Mouse (Mus musculus) cerebellum, adult 8-10 months (tissue): ENCODE results near the gene Vcpkmt.
"Not testable (repeated sequence)": the region's sequence is repeated elsewhere in the genome, so short reads cannot be mapped to it uniquely, and the experiment has no call there.

ENCODE experiments used
- DNase-seq: peaks from one replicate; pipeline ENCODE4 v3.0.0; 2022

Gene Vcpkmt

DNA sequence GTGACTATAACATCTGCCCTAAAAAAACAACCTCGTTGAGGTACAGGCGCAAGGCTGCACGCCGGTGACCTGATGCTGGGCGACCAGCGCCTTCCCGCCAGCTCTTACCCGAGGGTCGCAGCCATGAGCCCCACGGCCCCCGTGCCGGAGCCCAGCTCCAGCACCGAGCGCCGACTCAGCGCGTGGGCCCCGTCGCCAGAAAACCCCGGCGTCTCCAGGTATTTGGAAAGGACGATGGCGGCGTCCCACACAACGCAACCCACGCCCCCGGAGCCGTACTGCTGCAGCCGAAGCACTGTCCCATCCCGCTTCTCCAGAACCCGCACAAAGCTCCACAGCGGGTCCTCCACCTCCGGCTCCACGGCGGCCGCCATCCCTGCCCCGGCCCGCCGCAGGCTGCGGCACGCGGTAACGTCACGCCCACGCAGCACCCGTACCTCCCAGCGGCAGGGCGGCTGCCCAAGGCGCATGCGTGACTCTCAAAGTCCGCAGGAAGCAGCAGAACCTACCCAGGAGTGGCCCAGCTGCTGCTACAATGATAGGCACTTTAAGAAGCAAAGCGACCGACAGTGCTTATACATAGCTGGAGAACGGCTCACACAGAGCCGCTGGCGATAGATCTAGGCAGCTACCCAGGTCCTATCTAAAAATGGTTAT is at the start of gene Vcpkmt:
Vcpkmt (minus strand) TSS at position 416 of the 657 bp plus-strand sequence.
- peak; percentile 87 for DNase-seq

GRCm38 (mm10) chr12:69618590-69618989 is 35.8 kb upstream of the Vcpkmt start:
- not testable (repeated sequence) for DNase-seq

- no peak for DNase-seq
These were observed 21.5 kb upstream of the Vcpkmt start for GRCm38 (mm10) chr12:69604367-69604766.

- DNase-seq, result no peak
These were observed 14.6 kb upstream of the Vcpkmt start for GRCm38 (mm10) chr12:69597446-69597845.

GRCm38 (mm10) chr12:69593130-69593529 is 10.3 kb upstream of the Vcpkmt start:
- no peak for DNase-seq

DNA sequence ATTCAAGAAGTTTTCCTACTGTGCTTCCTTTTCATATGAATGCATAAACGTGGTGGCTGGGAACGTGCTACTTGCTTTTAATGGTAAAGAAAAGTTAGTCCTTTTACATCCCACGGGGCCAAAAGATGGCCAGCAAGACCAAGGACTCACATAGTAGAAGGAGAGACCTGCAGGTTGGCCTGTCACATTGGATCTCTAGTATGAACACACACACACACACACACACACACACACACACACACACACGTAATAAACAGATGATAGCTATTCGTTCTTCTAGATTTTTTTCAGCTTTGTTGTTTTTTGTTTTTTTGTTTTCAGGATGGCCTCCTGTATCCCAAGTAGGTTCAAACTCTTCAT is 422 bp upstream of the Vcpkmt start:
- no peak for DNase-seq

DNA sequence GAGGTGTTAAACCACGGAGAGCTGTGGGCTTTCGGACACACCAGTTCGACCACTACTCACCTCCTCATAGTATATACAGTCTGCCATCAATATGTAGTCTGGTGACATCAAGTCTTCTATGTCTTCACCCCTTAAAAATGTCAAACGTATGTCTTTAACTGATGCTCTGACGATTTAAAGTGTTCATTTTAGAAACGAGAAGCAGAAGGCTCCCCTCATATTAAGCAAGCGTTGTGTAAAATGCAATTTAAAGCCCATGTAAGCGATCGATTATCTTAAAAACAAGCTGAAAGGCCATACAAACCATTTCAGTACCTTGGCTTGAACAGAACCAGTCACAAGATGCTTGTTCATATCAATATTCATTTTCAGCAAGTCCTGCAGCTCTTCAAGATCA is 614 bp downstream of the Vcpkmt start:
- no peak for DNase-seq

DNA sequence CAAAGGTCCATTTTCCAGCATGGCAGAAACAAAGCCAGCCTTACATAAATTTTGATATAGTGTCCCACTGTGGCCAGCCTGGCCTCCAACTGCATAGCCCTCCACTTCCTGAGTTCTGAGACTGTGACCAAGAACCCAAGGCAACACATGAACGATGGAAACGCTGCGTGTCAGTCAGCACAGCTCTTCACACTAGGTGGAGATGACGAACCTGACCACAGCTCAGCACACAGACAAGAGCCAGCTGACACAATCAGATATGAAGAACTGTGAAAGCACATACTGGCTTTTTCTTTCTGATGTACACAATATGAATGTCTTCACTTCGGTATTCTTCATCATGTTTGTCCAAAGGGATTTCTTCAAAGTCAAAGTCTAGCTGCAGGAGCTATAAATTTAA is 3.2 kb downstream of the Vcpkmt start:
- no peak for DNase-seq

GRCm38 (mm10) chr12:69576120-69576627 is 6.7 kb downstream of the Vcpkmt start:
- DNase-seq, result no peak

- DNase-seq, result peak; percentile 86
These were observed 8.6 kb downstream of the Vcpkmt start for GRCm38 (mm10) chr12:69573916-69574881.

DNA sequence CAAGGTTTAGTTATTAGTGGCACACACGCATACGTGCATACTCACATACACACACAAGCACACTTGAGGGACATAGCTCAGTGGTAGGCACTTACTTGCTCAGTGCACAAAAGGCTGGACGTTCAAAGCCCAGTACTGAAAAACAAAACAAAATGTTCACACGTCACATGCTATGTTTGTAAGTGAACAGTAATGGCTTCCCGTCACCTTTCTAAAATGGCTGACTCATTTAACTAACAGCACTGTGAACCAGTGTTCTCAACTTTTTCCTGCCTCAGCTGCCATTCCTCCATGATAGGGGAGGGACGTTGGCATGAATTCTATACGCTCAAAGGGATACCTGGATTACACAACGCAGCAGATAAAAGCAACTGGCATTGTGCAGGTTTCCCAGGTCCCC is 9.6 kb downstream of the Vcpkmt start:
- no peak for DNase-seq

DNA sequence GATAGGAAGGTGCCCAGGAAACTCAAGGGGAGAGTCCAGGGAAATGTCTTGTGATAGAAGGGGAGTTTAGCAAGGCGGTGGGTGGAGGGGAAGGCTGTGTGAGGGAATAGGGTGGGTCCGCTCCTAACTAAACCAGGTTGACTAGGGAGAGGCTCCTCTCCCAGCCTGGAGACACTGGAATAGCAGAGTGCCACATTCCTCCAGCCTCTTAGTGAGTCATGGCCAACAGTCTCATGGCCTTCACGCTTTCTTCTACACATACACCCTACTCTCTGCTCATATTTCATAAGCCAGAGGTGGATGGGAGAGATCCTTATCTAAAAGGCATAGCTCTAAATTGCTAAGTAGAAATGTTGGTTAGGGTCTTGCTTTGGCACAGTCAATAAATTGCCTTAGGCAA is 12.9 kb downstream of the Vcpkmt start:
- DNase-seq, result no peak

DNA sequence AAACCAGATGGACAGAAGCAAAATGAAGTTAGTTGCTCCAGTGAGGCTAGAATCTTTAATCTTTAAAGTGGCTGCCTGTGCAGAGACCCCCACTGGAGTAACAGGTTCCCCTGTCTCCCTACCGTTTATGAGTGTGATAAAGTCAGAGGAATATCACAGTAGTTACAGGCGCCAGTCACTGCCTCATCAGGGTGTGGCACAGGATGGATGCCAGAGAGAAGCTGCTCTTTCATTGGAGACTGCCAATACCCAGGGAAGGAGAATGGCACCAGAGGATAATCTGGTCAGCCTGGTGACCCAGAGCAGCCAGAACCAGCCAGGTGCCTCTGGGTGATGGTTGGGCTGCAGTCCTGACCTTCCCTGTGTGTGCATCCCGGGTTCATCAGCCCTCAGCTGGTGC is 14.6 kb downstream of the Vcpkmt start:
- DNase-seq, result no peak

DNA sequence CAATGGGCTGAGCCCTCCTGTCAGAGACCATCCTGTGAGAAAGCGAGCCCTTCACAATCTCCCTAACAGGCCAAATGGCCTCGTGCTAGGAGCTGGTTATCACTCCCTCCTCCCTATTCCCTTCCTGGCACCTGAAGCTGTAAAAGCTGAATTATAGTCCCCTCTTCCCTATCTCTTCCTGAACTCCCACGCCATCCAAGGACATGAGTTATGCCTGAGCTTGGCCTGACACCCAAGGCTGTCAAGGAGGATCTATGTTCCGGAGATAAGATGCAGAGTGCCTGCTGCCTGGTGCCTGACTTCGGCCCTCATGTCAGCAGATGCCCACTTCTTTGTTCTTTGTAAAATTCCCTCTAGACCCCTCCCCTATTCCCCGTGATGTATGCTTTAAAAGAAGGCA is 21.8 kb downstream of the Vcpkmt start:
- not testable (repeated sequence) for DNase-seq

DNA sequence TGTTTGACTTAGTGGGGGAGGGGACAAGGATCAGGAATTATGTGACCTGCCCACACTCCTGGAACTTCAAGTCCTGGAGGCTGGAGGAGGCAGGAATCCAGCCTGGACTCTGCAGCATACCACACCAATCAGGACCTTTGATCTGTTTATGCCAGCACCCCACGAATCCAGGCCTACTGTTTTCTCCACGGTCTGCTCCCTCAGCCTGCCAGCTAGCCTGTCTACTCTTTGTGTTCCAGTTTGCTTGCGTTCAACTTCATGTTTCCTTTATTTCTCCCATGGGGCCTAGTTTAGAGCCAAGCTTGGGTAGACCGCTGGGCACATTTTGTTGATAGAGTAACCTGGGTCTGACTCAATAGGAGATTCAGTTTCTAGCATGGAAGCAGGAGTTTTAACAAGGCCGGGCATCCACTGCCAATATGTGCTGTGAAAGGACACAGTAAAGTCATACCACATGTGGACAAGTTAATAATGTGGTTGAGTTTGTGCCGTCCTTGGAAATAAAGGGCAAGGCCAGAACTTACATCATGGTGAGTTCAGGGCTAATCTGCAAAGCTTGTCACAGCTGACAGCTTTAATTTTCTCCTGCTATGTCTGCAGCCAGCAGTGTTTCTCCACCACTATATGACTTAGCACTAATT is 26.5 kb downstream of the Vcpkmt start:
- DNase-seq, result no peak

- DNase-seq, result no peak
These were observed 37.2 kb downstream of the Vcpkmt start for GRCm38 (mm10) chr12:69545456-69546178.

DNA sequence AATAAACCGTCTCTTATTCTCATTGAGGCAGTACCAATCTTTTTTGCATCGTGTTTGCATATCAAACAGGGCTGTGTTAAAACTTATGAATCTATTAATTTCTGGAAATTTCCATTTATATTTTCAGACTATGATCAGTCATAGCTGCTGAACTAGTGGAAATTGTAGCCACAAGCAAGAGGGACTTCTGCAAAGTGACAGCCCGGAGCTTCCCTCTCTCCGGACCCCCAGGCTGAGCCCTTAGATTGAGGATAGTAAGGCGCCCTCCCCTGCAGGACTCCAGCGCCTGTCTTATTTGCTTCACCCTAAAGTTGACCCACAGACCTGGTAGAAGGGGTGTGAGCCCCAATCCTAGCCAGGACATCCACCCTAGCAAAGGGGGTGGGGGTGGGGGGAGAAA is 37.8 kb downstream of the Vcpkmt start:
- DNase-seq, result no peak

- no peak for DNase-seq
These were observed 38.3 kb downstream of the Vcpkmt start for GRCm38 (mm10) chr12:69544562-69544961.

- DNase-seq, result no peak
These were observed 40.5 kb downstream of the Vcpkmt start for GRCm38 (mm10) chr12:69542376-69542775.

- no peak for DNase-seq
These were observed 41.2 kb downstream of the Vcpkmt start for GRCm38 (mm10) chr12:69541663-69542062.

- no peak for DNase-seq
These were observed 43.5 kb downstream of the Vcpkmt start for GRCm38 (mm10) chr12:69539353-69539752.

GRCm38 (mm10) chr12:69538362-69538950 is 44.4 kb downstream of the Vcpkmt start:
- DNase-seq, result no peak
